Mouse (Mus musculus) embryo, embryonic 10.5 days (tissue): Measurements from ENCODE around the gene Htr3a.

Experiments used
- DNase-seq: peaks from one replicate; pipeline ENCODE4 v3.0.0-alpha.2; 2015; ENCODE audit warnings: low spot score

The Htr3a gene

DNA sequence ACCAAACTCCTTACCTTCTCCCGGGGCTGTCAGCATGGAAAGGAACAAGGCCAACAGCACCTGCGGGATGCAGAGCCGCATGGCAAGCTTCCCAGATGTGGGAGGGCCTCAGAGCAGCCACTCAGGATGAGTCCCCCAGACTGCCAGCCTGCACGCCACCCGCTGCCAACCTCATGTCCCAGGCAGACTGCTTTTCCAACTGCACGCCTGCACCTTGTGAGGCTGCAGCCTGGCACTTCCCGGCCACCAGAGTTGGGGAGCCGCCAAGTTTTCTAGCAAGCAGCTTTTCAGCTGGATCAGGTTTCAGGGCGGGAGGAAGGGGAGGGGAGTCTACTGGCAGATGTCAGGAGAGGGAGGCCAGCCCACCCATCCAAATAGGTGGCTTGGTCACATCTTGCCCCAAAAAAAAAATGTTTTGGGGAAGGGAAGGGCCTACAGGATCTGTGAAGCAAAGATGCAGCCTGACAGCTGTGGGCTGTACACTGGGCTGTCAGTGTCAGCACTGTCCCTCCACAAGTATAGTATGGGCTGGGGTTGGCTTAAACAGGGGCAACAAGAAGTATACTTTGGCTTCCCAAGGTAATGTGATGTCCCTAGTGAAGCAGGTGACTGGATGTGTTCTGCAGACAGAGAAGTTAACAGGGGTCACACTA, at the start of gene Htr3a:
Gene Htr3a (minus strand): TSS at position 215 of the 653 bp plus-strand sequence.
- DNase-seq: peak; percentile 65

- no peak for DNase-seq
Measured at GRCm38 (mm10) chr9:48947565-48947964, 36.7 kb upstream of the Htr3a start.

DNA sequence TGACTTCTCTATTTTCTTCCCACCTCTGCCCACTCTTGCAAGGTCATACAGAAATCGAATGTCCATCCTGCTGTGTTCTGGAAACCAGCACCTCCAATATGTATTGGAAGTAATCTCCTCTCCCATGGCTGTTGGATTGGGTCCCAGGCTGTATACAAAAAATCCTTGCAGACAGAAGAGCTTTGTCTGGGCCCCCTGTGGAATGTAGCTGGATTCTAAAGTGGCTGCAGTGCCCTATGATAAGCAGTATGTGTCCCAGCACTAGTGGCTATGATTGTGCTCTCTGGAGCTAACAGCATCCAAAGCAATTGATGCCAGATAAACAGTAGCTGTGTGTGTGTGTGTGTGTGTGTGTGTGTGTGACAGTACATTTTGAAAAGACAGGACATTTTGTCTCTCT, 31.4 kb upstream of the Htr3a start:
- DNase-seq: no peak

DNA sequence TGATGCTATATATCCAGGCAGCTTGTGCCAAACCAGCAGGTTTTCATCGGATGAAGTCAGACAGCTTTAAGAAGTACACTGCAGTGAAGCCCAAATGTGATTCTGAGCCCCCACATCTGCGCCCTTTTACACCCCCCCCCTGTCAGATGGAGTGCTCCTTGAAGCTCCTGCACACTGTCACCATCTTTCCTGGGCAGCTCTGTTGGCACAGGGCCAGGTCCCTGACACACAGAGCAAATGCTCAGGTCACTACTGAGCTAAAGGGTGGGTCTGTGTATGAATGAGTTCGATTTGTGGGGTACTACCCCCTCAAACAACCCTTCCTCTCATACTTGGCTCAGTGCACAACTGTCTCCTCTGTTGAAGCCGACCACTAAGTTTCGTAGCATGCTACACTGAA, 18.5 kb upstream of the Htr3a start:
- no peak for DNase-seq

DNA sequence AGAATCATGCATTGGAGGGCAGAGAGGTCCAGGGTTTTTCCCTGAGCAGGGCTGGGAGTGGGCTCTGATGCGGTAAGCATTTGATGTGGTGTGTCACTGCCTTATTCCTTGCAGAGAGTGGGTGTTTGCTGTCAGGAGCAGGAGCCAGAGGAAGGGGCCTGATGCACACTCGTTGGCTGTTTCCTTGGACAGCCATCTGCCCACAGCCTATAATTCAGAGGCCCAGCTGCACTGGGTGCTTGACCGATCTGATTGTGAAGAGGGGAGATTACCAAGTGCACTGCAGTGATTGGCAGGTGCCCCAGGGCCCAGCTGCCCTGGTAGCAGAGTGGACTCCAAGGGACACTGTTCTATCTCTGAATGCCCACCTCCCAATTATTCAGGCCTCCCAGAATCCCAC, 17.9 kb upstream of the Htr3a start:
- DNase-seq: no peak

DNA sequence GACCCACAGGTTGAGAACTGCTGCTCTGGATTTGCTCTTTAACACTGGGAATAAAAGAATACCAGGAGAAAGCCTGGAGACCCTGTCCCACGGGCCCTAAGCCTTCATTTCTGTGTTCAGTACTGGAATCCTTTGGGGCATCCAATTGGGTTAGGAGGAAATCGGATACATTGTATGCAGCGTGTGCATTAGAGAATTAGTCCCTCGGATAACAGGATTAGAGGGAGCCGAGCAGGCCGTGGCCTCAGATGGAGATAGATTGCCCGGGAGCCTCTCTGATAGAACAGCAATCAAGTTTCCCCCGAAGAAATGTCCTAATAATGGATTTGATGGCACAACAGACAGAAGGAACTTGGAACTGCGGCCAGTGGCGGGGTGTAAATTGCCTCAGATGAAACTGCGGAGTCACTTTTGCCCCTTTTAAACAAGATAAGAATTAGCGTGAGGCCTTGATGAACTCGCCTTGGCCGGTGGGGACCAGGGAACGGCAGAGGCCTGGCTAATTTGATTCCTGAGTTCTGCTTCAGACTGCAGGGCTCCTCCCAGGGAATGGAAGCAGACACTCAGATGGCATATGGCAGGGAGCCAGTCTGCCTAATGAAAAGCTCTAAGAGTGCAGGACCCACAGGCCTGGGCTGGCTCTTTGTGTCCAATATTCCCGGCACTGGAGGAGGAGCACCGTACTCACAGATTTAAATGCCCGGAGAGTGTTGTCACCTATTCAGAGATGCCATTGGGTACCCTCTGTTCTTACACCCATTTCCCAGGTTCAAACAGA, 5.3 kb upstream of the Htr3a start:
- DNase-seq: peak; percentile 8

DNA sequence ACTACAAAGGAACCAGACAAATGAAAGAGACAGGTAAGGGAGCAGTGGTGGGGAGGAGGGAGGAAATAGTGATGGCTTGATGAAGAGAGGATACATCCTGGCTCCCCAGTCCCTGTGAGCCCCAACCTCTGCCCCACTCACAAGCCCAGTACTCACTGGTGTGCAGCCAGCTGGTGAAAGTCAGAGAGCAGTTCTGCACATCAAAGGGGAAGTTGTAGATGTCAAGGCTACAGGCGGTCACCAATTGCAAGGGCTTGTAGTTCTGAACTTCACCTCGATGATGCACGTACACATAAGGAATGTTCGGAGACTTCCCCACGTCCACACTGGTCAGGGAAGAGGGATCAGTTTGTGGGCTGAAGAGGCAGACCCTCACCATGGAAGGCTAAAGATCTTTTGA, 6.5 kb downstream of the Htr3a start:
- DNase-seq: no peak

DNA sequence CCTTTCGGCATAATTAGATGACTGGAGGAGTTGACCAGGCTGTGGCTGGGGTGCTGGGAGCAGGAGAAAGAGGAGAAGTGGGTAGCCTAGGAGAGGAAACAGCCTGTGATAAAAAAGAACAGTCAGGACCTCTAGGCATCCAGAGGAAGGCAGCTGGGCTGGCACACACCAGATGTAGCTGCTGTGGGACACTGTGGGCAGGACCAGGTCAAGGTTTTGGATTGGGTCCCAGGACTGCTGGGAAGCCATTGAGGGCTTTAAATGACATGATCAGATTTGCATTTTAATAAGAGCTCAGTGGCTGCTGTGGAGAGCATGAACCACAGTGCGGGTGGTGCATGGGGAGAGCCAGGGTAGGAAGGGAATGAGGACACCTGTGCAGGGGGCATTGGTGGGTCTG, 7.1 kb downstream of the Htr3a start:
- no peak for DNase-seq

- peak; percentile 82 for DNase-seq
Measured at GRCm38 (mm10) chr9:48898551-48898950, 12.3 kb downstream of the Htr3a start.

GRCm38 (mm10) chr9:48895819-48896536, 14.9 kb downstream of the Htr3a start:
- DNase-seq: peak; percentile 83

GRCm38 (mm10) chr9:48894755-48895154, 16.1 kb downstream of the Htr3a start:
- peak; percentile 6 for DNase-seq

DNA sequence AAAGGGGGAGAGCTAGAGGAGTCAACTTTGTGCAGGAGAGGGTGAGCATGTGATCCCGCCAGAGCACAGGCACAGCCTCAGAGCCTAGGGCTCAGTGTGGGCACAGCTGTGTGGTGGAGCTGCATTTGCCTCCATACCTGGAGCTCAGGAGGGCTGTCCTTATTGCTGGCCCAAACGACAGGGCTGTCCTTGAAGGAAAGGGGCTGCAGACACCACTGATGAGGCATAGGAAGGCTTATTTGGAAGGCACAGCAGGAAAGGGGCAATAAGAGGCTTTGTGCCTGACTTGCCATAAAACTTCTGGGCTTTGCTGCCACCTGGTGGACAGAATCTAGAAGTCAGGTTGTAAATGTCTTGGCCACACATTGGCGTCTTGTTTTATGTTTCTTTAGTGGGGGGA, 16.9 kb downstream of the Htr3a start:
- peak; percentile 93 for DNase-seq

DNA sequence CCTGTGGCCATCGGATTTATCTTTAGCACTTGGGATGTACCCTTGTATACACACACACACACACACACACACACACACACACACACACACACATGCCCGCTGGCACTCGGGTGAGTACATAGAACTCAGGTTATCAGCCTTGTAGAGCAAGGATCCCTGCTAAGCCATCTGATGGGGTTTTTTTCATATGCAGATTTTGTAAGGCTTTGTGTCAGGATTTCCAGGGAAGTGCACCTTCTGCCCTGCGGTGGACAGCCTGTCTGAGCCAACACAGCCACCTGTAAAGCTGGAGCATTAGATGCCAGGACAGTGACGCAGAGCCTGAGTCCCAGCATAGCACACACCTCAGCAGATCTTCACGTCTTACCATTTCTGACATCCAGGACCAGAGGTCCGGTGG, 21.8 kb downstream of the Htr3a start:
- DNase-seq: no peak

- DNase-seq: no peak
Measured at GRCm38 (mm10) chr9:48872896-48873295, 38.0 kb downstream of the Htr3a start.

DNA sequence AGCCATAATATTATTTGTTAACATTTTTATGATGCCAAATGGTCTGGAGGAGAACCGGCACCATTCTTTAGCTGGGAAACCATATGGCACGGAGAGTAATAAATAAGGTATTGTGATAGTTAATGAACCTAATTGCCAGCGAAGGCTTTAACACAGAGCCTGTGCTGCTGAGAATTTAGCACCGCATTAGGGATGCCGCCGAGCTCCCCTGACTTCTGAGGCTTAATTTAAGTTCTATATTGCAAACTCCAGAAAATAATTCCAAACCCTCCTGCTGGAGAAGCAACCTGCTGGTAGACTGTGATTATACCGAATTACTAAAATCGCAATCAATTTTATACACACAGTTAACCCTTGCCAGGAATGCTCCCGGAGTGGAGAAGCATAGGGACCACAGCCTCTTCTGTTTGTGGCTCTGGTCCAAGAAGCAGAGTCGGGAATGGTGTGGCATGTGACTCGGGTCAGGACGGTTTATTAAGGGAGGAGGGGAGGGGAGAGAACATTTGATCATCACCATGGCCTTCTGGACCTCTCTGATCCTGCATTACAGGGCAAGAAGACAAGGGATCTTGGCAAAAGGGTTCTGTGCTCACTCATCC, 44.3 kb downstream of the Htr3a start:
- no peak for DNase-seq

GRCm38 (mm10) chr9:48865235-48865634, 45.7 kb downstream of the Htr3a start:
- DNase-seq: no peak

GRCm38 (mm10) chr9:48861481-48861880, 49.4 kb downstream of the Htr3a start:
- DNase-seq: no peak

- peak; percentile 88 for DNase-seq
Measured at GRCm38 (mm10) chr9:48860526-48860845, 50.4 kb downstream of the Htr3a start.

DNA sequence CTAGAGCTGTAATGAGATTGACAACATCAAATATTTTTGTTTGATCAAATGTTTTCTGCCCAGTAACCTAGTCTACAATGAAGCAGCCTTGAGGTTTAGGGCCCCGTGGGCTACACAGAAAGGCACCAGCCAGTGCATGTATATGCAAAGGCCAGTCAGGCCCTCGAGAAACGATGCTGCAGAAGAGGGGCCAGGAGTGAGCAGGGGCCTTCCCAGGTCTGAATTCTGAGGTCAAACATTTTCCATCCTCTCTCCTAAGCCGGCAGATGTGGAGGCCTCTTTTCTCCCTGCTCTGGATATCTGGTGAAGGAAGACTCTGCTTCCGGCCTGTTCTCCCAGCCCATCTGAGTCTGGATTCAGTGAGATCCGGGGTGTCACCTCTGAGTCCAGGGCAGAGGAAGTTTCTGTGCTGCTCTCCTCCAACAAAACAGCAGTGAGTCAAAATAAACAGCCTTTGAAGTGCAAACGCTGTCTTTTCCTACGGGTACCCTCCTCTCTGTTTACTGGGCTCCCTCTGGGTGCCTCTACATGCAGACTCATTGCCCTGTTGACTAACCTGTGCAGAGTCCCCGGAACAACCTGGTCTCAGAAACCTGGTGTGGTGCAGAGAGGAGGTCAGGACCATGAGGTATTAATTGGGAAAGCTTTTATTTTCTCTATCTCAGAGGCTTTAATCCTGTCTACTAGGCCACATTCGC, 50.9 kb downstream of the Htr3a start:
- no peak for DNase-seq

- DNase-seq: no peak
Measured at GRCm38 (mm10) chr9:48857944-48858343, 53.0 kb downstream of the Htr3a start.

DNA sequence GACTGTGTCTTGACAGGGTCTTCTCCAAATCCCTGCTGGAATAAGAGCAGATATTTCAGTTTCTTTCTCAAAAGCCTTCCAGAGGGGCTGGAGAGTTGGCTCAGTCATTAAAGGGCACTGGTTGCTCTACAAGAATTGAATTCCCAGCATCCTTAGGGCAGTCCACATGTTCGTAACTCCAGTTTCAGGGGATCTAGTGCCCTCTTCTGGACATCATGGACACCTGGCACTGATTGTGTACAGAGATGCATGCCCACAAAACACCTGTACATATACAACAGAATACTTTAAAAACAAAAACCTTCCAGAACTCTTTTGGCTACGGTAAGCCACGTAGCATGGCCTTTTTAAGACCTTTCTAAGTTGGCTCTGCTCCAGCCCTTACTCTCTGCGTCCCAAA, 54.7 kb downstream of the Htr3a start:
- no peak for DNase-seq

DNA sequence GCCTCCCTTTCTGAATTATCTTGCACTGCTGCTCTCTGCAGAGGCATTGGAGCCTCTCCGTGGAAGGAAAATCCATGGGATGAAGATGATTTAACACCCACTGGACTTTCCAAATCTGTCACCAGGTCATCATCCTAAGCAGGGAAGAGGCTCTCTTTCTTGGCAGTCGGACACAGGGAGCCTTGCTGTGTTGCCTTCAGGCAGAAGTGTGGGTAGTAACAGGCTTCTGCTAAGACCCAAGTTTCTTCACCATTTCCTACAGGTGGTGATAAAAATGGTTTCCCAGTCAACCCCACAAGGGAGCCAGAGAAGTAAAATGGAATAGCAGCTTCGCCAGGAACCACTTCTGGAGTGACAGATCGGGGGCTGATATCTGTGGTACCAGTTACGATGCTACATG, 61.4 kb downstream of the Htr3a start:
- no peak for DNase-seq
